Mouse (Mus musculus): ENCODE data around the gene Olfr782. TPM values are rescaled to one million over a fixed set of nuclear protein-coding genes. Genes with fewer than 3 reads are reported as not detected.

The Olfr782 gene
- total and polyA plus RNA-seq, 2 experiments from 2014 or later = not detected

GRCm38 (mm10) chr10:129383783-129384182, 35.1 kb downstream of the Olfr782 start, which contains the start of gene Olfr784:
Gene Olfr784 (plus strand): TSS chr10:129384083.
- no peaks in the 10 kb centered on the region for H3K4me1 ChIP-seq (ENCODE audit: insufficient read depth)
- H3K9me3 ChIP-seq (ENCODE audit: low read length) = no peaks in the 10 kb centered on the region
- H3K27ac ChIP-seq (ENCODE audit: low read depth, low read length) = no peak within 1 kb of the TSS
- no peak for DNase-seq
- H3K27me3 ChIP-seq (ENCODE audit: insufficient read depth, low read length) = no peaks in the 10 kb centered on the region
- TF ChIP-seq CTCF (IDR thresholded peaks at IDR 0.05; ENCODE audit: low read depth) = no peak
- H3K4me2 ChIP-seq (ENCODE audit: low read depth) = no peak within 1 kb of the TSS
- ATAC-seq = no peak
- no peak within 1 kb of the TSS for H3K9ac ChIP-seq
- no peaks in the 10 kb centered on the region for H3K36me3 ChIP-seq (ENCODE audit: insufficient read depth)
- no peak within 1 kb of the TSS for H3K4me3 ChIP-seq (ENCODE audit: low read depth, low read length)

- ATAC-seq = no peak
- Histone ChIP-seq H3K4me3 (ENCODE audit: low read depth, low read length) (no peak overlapping the region), H3K36me3 (ENCODE audit: insufficient read depth) (no peaks in the 10 kb centered on the region), H3K4me1 (ENCODE audit: insufficient read depth) (no peaks in the 10 kb centered on the region), H3K4me2 (ENCODE audit: low read depth) (no peak overlapping the region), H3K9me3 (ENCODE audit: low read length) (no peaks in the 10 kb centered on the region), H3K9ac (no peak overlapping the region), H3K27ac (ENCODE audit: low read depth, low read length) (no peak overlapping the region), H3K27me3 (ENCODE audit: insufficient read depth, low read length) (no peaks in the 10 kb centered on the region)
- no peak for DNase-seq
- WGBS = 45% methylated on average over 5 of the region's 5 CpGs
- TF ChIP-seq CTCF (IDR thresholded peaks at IDR 0.05; ENCODE audit: low read depth) = no peak
These were observed 52.2 kb downstream of the Olfr782 start for GRCm38 (mm10) chr10:129400892-129401291.

Other genes starting within 250 kb of the Olfr782 start
- gene Olfr768, start 249.5 kb upstream of the Olfr782 start, total RNA-seq (2014; rRNA removed) = not detected in 2 replicates
- gene Olfr768, start 249.5 kb upstream of the Olfr782 start, polyA plus RNA-seq (2015; fragmentation: Nextera tagmentation; extraction: Ambion mirVana) = not detected in 2 replicates
- not detected in 2 replicates for gene Olfr769, start 231.0 kb upstream of the Olfr782 start, total RNA-seq (2014; rRNA removed)
- not detected in 2 replicates for gene Olfr769, start 231.0 kb upstream of the Olfr782 start, polyA plus RNA-seq (2015; fragmentation: Nextera tagmentation; extraction: Ambion mirVana)
- gene Olfr770, start 209.9 kb upstream of the Olfr782 start, total RNA-seq (2014; rRNA removed) = not detected in 2 replicates
- not detected in 2 replicates for gene Olfr770, start 209.9 kb upstream of the Olfr782 start, polyA plus RNA-seq (2015; fragmentation: Nextera tagmentation; extraction: Ambion mirVana)
- gene Olfr771, start 184.1 kb upstream of the Olfr782 start, total RNA-seq (2014; rRNA removed) = not detected in 2 replicates
- not detected in 2 replicates for gene Olfr771, start 184.1 kb upstream of the Olfr782 start, polyA plus RNA-seq (2015; fragmentation: Nextera tagmentation; extraction: Ambion mirVana)
- gene Olfr772, start 170.9 kb upstream of the Olfr782 start, total RNA-seq (2014; rRNA removed) = not detected in 2 replicates
- gene Olfr772, start 170.9 kb upstream of the Olfr782 start, polyA plus RNA-seq (2015; fragmentation: Nextera tagmentation; extraction: Ambion mirVana) = not detected in 2 replicates
- gene Olfr773, start 161.4 kb upstream of the Olfr782 start, total RNA-seq (2014; rRNA removed) = not detected in 2 replicates
- not detected in 2 replicates for gene Olfr773, start 161.4 kb upstream of the Olfr782 start, polyA plus RNA-seq (2015; fragmentation: Nextera tagmentation; extraction: Ambion mirVana)
- not detected in 2 replicates for gene Olfr774, start 112.6 kb upstream of the Olfr782 start, total RNA-seq (2014; rRNA removed)
- not detected in 2 replicates for gene Olfr774, start 112.6 kb upstream of the Olfr782 start, polyA plus RNA-seq (2015; fragmentation: Nextera tagmentation; extraction: Ambion mirVana)
- gene Olfr775, start 100.4 kb upstream of the Olfr782 start, total RNA-seq (2014; rRNA removed) = not detected in 2 replicates
- gene Olfr775, start 100.4 kb upstream of the Olfr782 start, polyA plus RNA-seq (2015; fragmentation: Nextera tagmentation; extraction: Ambion mirVana) = not detected in 2 replicates
- gene Olfr776, start 89.7 kb upstream of the Olfr782 start, total RNA-seq (2014; rRNA removed) = not detected in 2 replicates
- gene Olfr776, start 89.7 kb upstream of the Olfr782 start, polyA plus RNA-seq (2015; fragmentation: Nextera tagmentation; extraction: Ambion mirVana) = not detected in 2 replicates
- gene Olfr777, start 77.4 kb upstream of the Olfr782 start, total RNA-seq (2014; rRNA removed) = not detected in 2 replicates
- gene Olfr777, start 77.4 kb upstream of the Olfr782 start, polyA plus RNA-seq (2015; fragmentation: Nextera tagmentation; extraction: Ambion mirVana) = not detected in 2 replicates
- gene Olfr780, start 30.7 kb upstream of the Olfr782 start, total RNA-seq (2014; rRNA removed) = not detected in 2 replicates
- not detected in 2 replicates for gene Olfr780, start 30.7 kb upstream of the Olfr782 start, polyA plus RNA-seq (2015; fragmentation: Nextera tagmentation; extraction: Ambion mirVana)
- gene Olfr781, start 20.0 kb upstream of the Olfr782 start, total RNA-seq (2014; rRNA removed) = not detected in 2 replicates
- not detected in 2 replicates for gene Olfr781, start 20.0 kb upstream of the Olfr782 start, polyA plus RNA-seq (2015; fragmentation: Nextera tagmentation; extraction: Ambion mirVana)
- 0.43 and 0.46 TPM in 2 replicates for gene Olfr784, start 35.2 kb downstream of the Olfr782 start, total RNA-seq (2014; rRNA removed)
- gene Olfr784, start 35.2 kb downstream of the Olfr782 start, polyA plus RNA-seq (2015; fragmentation: Nextera tagmentation; extraction: Ambion mirVana) = 0.05 and 0.06 TPM in 2 replicates
- not detected in 2 replicates for gene Olfr785, start 56.6 kb downstream of the Olfr782 start, total RNA-seq (2014; rRNA removed)
- not detected in 2 replicates for gene Olfr785, start 56.6 kb downstream of the Olfr782 start, polyA plus RNA-seq (2015; fragmentation: Nextera tagmentation; extraction: Ambion mirVana)
- gene Olfr786, start 78.5 kb downstream of the Olfr782 start, total RNA-seq (2014; rRNA removed) = not detected in 2 replicates
- gene Olfr786, start 78.5 kb downstream of the Olfr782 start, polyA plus RNA-seq (2015; fragmentation: Nextera tagmentation; extraction: Ambion mirVana) = not detected in 2 replicates
- not detected in 2 replicates for gene Olfr787, start 113.0 kb downstream of the Olfr782 start, total RNA-seq (2014; rRNA removed)
- gene Olfr787, start 113.0 kb downstream of the Olfr782 start, polyA plus RNA-seq (2015; fragmentation: Nextera tagmentation; extraction: Ambion mirVana) = not detected in 2 replicates
- not detected in 2 replicates for gene Olfr788, start 122.1 kb downstream of the Olfr782 start, total RNA-seq (2014; rRNA removed)
- gene Olfr788, start 122.1 kb downstream of the Olfr782 start, polyA plus RNA-seq (2015; fragmentation: Nextera tagmentation; extraction: Ambion mirVana) = not detected in 2 replicates
- gene Olfr789, start 135.9 kb downstream of the Olfr782 start, total RNA-seq (2014; rRNA removed) = not detected in 2 replicates
- not detected in 2 replicates for gene Olfr789, start 135.9 kb downstream of the Olfr782 start, polyA plus RNA-seq (2015; fragmentation: Nextera tagmentation; extraction: Ambion mirVana)
- gene Olfr790, start 149.6 kb downstream of the Olfr782 start, total RNA-seq (2014; rRNA removed) = not detected in 2 replicates
- gene Olfr790, start 149.6 kb downstream of the Olfr782 start, polyA plus RNA-seq (2015; fragmentation: Nextera tagmentation; extraction: Ambion mirVana) = not detected in 2 replicates
- gene Olfr791, start 172.9 kb downstream of the Olfr782 start, total RNA-seq (2014; rRNA removed) = not detected in 2 replicates
- not detected in 2 replicates for gene Olfr791, start 172.9 kb downstream of the Olfr782 start, polyA plus RNA-seq (2015; fragmentation: Nextera tagmentation; extraction: Ambion mirVana)
- gene Olfr792, start 190.3 kb downstream of the Olfr782 start, total RNA-seq (2014; rRNA removed) = not detected in 2 replicates
- not detected in 2 replicates for gene Olfr792, start 190.3 kb downstream of the Olfr782 start, polyA plus RNA-seq (2015; fragmentation: Nextera tagmentation; extraction: Ambion mirVana)
- gene Olfr794, start 218.8 kb downstream of the Olfr782 start, total RNA-seq (2014; rRNA removed) = 0.15 TPM in 1 of 2 replicates, not detected in the other
- not detected in 2 replicates for gene Olfr794, start 218.8 kb downstream of the Olfr782 start, polyA plus RNA-seq (2015; fragmentation: Nextera tagmentation; extraction: Ambion mirVana)

Data from forebrain, postnatal 0 days (tissue).